Mouse (Mus musculus) stomach, postnatal 0 days (tissue): ENCODE data around the gene Fam174b.

ENCODE experiments used
- CTCF ChIP-seq: IDR thresholded peaks from 2 replicates; pipeline ENCODE4 v1.5.1; 2016; ENCODE audit warnings: antibody characterized with exemption, low read depth, mild to moderate bottlenecking, moderate library complexity
- EP300 ChIP-seq: optimal IDR thresholded peaks from 2 replicates; pipeline ENCODE3; 2016; ENCODE audit warnings: antibody characterized with exemption

GRCm38 (mm10) chr7:73814454-73814853 lies 74.4 kb downstream of the Fam174b start:
- TF ChIP-seq CTCF (no peak), EP300 (no peak)
